Mouse (Mus musculus) hindbrain, embryonic 13.5 days (tissue): ENCODE measurements around the gene Meis1. TPM values are rescaled to one million over a fixed set of nuclear protein-coding genes. Genes with fewer than 3 reads are reported as not detected.

Experiments
- ATAC-seq: fragments of 200-750 bp; cut with Nextera tagmentation; 2 replicates; pipeline ENCODE4 v1.8.0; 2017; ENCODE audit warnings: moderate TSS enrichment; ENCODE audit not compliant: low FRiP score
- H3K27ac ChIP-seq: fragments of 300-500 bp; sonication (generic); 2 replicates; pipeline ENCODE4 v1.5.1; 2015; ENCODE audit warnings: inconsistent platforms, mild to moderate bottlenecking, moderate library complexity
- H3K27me3 ChIP-seq: fragments of 300-500 bp; sonication (generic); 2 replicates; pipeline ENCODE4 v1.6.1; 2015; ENCODE audit warnings: mild to moderate bottlenecking, inconsistent platforms
- H3K36me3 ChIP-seq: fragments of 300-500 bp; sonication (generic); 2 replicates; pipeline ENCODE4 v1.6.1; 2015; ENCODE audit warnings: mild to moderate bottlenecking, inconsistent platforms
- H3K4me1 ChIP-seq: fragments of 300-500 bp; sonication (generic); replicated peaks from 2 replicates; pipeline ENCODE4 v1.6.1; 2015; ENCODE audit warnings: inconsistent platforms
- H3K4me2 ChIP-seq: fragments of 300-500 bp; sonication (generic); 2 replicates; pipeline ENCODE4 v1.6.1; 2015; ENCODE audit warnings: inconsistent platforms, mild to moderate bottlenecking, moderate library complexity
- H3K4me3 ChIP-seq: fragments of 300-500 bp; sonication (generic); 2 replicates; pipeline ENCODE4 v1.5.1; 2015; ENCODE audit warnings: mild to moderate bottlenecking, inconsistent platforms
- H3K9ac ChIP-seq: fragments of 300-500 bp; sonication (generic); 2 replicates; pipeline ENCODE4 v1.6.1; 2015; ENCODE audit warnings: mild to moderate bottlenecking, inconsistent platforms
- H3K9me3 ChIP-seq: fragments of 300-500 bp; sonication (generic); 2 replicates; pipeline ENCODE4 v1.6.1; 2016; ENCODE audit warnings: inconsistent platforms
- WGBS: fragments of 180-500 bp; shearing (Covaris S2); methylation state at CpG from one replicate; pipeline ENCODE4 v1.1.7; 2015; 5-methylcytosine and 5-hydroxymethylcytosine counted together
- polyA plus RNA-seq: library from polyadenylated mRNA; unstranded; fragments of >200 nt; fragmentation: Nextera tagmentation; extraction: Ambion mirVana; gene quantifications from 2 replicates; pipeline ENCODE4 v1.2.1, GENCODE M21; 2015

Meis1 gene
- polyA plus RNA-seq, 1 experiment from 2014 or later, result 212 TPM

- Histone ChIP-seq H3K36me3 (no peaks in the 10 kb centered on the region; the same call in 1 of the 2 replicates), H3K4me3 (no peak overlapping the region), H3K27me3 (no peaks in the 10 kb centered on the region), H3K9ac (peak overlapping the region; percentile 19; the same call in 1 of the 2 replicates), H3K27ac (peak overlapping the region; percentile 85), H3K4me2 (no peak overlapping the region), H3K9me3 (no peaks in the 10 kb centered on the region), H3K4me1 (peaks cover 76% of the 10 kb centered on the region)
- 41% methylated on average over 3 of the region's 3 CpGs for WGBS
- ATAC-seq, result no peak
These were observed 134.8 kb downstream of the Meis1 start for GRCm38 (mm10) chr11:18883987-18884386.

- peaks cover 80% of the 10 kb centered on the region for H3K4me1 ChIP-seq
- no peaks in the 10 kb centered on the region for H3K27me3 ChIP-seq
- H3K4me2 ChIP-seq, result no peak overlapping the region
- WGBS, result 13% methylated on average over 2 of the region's 2 CpGs
- H3K9me3 ChIP-seq, result no peaks in the 10 kb centered on the region
- ATAC-seq, result peak; percentile 85
- no peak overlapping the region for H3K4me3 ChIP-seq
- H3K27ac ChIP-seq, result peak overlapping the region; percentile 85
- H3K36me3 ChIP-seq, result no peaks in the 10 kb centered on the region; the same call in 1 of the 2 replicates
- peak overlapping the region; percentile 19; the same call in 1 of the 2 replicates for H3K9ac ChIP-seq
These were observed 135.3 kb downstream of the Meis1 start for GRCm38 (mm10) chr11:18883507-18883881.

- Histone ChIP-seq H3K36me3 (no peaks in the 10 kb centered on the region; the same call in 1 of the 2 replicates), H3K4me2 (no peak overlapping the region), H3K27ac (peak overlapping the region; percentile 85), H3K9me3 (no peaks in the 10 kb centered on the region), H3K4me3 (no peak overlapping the region), H3K9ac (no peak overlapping the region), H3K4me1 (peaks cover 84% of the 10 kb centered on the region), H3K27me3 (no peaks in the 10 kb centered on the region)
- ATAC-seq, result peak; percentile 36
- 25% methylated on average over 3 of the region's 3 CpGs for WGBS
These were observed 135.9 kb downstream of the Meis1 start for GRCm38 (mm10) chr11:18882747-18883506.

GRCm38 (mm10) chr11:18882315-18882714, 136.5 kb downstream of the Meis1 start:
- no peak overlapping the region for H3K4me2 ChIP-seq
- 18% methylated on average over 5 of the region's 5 CpGs for WGBS
- no peaks in the 10 kb centered on the region for H3K9me3 ChIP-seq
- ATAC-seq, result no peak
- peak overlapping the region; percentile 77 for H3K27ac ChIP-seq
- no peaks in the 10 kb centered on the region for H3K27me3 ChIP-seq
- H3K4me1 ChIP-seq, result peaks cover 81% of the 10 kb centered on the region
- H3K4me3 ChIP-seq, result no peak overlapping the region
- H3K9ac ChIP-seq, result no peak overlapping the region
- H3K36me3 ChIP-seq, result no peaks in the 10 kb centered on the region; the same call in 1 of the 2 replicates

GRCm38 (mm10) chr11:18880806-18881205, 138.0 kb downstream of the Meis1 start:
- no peak for ATAC-seq
- H3K9ac ChIP-seq, result no peak overlapping the region
- H3K27me3 ChIP-seq, result no peaks in the 10 kb centered on the region
- H3K4me1 ChIP-seq, result peaks cover 86% of the 10 kb centered on the region
- 24% methylated on average over 5 of the region's 5 CpGs for WGBS
- peak overlapping the region; percentile 77 for H3K27ac ChIP-seq
- no peaks in the 10 kb centered on the region; the same call in 1 of the 2 replicates for H3K36me3 ChIP-seq
- H3K9me3 ChIP-seq, result no peaks in the 10 kb centered on the region
- H3K4me3 ChIP-seq, result no peak overlapping the region
- H3K4me2 ChIP-seq, result no peak overlapping the region

GRCm38 (mm10) chr11:18879456-18879818, 139.3 kb downstream of the Meis1 start:
- no peak for ATAC-seq
- H3K27ac ChIP-seq, result peak overlapping the region; percentile 97
- WGBS, result 0% methylated on average over 1 of the region's 1 CpGs

GRCm38 (mm10) chr11:18878748-18879455, 139.9 kb downstream of the Meis1 start:
- Histone ChIP-seq H3K4me1 (peaks cover 86% of the 10 kb centered on the region), H3K9ac (peak overlapping the region; percentile 72), H3K9me3 (no peaks in the 10 kb centered on the region), H3K36me3 (no peaks in the 10 kb centered on the region; the same call in 1 of the 2 replicates), H3K4me2 (peak overlapping the region; percentile 76), H3K4me3 (peak overlapping the region; percentile 43), H3K27me3 (no peaks in the 10 kb centered on the region), H3K27ac (peak overlapping the region; percentile 97)
- no peak for ATAC-seq
- WGBS, result 1% methylated on average over 13 of the region's 13 CpGs

More at GRCm38 (mm10) chr11:18879456-18879818, 139.3 kb downstream of the Meis1 start:
- Histone ChIP-seq H3K9me3 (no peaks in the 10 kb centered on the region), H3K4me3 (no peak overlapping the region), H3K9ac (no peak overlapping the region), H3K27me3 (no peaks in the 10 kb centered on the region), H3K4me1 (peaks cover 86% of the 10 kb centered on the region), H3K4me2 (peak overlapping the region; percentile 76; the same call in 1 of the 2 replicates), H3K36me3 (no peaks in the 10 kb centered on the region; the same call in 1 of the 2 replicates)

GRCm38 (mm10) chr11:18878016-18878415, 140.8 kb downstream of the Meis1 start:
- peak overlapping the region; percentile 43 for H3K4me3 ChIP-seq
- ATAC-seq, result peak; percentile 28
- H3K4me1 ChIP-seq, result peaks cover 79% of the 10 kb centered on the region
- no peaks in the 10 kb centered on the region for H3K9me3 ChIP-seq
- WGBS, result under 1% methylated on average over 18 of the region's 18 CpGs
- H3K36me3 ChIP-seq, result no peaks in the 10 kb centered on the region; the same call in 1 of the 2 replicates
- H3K9ac ChIP-seq, result peak overlapping the region; percentile 72
- peak overlapping the region; percentile 76 for H3K4me2 ChIP-seq
- no peaks in the 10 kb centered on the region for H3K27me3 ChIP-seq
- H3K27ac ChIP-seq, result peak overlapping the region; percentile 97

- H3K4me1 ChIP-seq, result peaks cover 76% of the 10 kb centered on the region
- peak; percentile 78 for ATAC-seq
These were observed 141.2 kb downstream of the Meis1 start for GRCm38 (mm10) chr11:18877626-18878011.

GRCm38 (mm10) chr11:18876886-18877625, 141.7 kb downstream of the Meis1 start:
- no peaks in the 10 kb centered on the region; the same call in 1 of the 2 replicates for H3K36me3 ChIP-seq
- peak overlapping the region; percentile 72 for H3K9ac ChIP-seq
- peak overlapping the region; percentile 43 for H3K4me3 ChIP-seq
- peak; percentile 47 for ATAC-seq
- H3K9me3 ChIP-seq, result no peaks in the 10 kb centered on the region
- H3K4me1 ChIP-seq, result peaks cover 72% of the 10 kb centered on the region
- H3K27ac ChIP-seq, result peak overlapping the region; percentile 97
- peak overlapping the region; percentile 76 for H3K4me2 ChIP-seq
- WGBS, result under 1% methylated on average over 35 of the region's 40 CpGs
- no peaks in the 10 kb centered on the region for H3K27me3 ChIP-seq

More at GRCm38 (mm10) chr11:18877626-18878011, 141.2 kb downstream of the Meis1 start:
- 0% methylated on average over 21 of the region's 27 CpGs for WGBS
- H3K27ac ChIP-seq, result peak overlapping the region; percentile 97
- peak overlapping the region; percentile 76 for H3K4me2 ChIP-seq
- no peaks in the 10 kb centered on the region; the same call in 1 of the 2 replicates for H3K36me3 ChIP-seq
- no peaks in the 10 kb centered on the region for H3K9me3 ChIP-seq
- no peaks in the 10 kb centered on the region for H3K27me3 ChIP-seq
- H3K4me3 ChIP-seq, result peak overlapping the region; percentile 43
- H3K9ac ChIP-seq, result peak overlapping the region; percentile 72

- no peaks in the 10 kb centered on the region for H3K36me3 ChIP-seq
- peak overlapping the region; percentile 72 for H3K9ac ChIP-seq
- 6% methylated on average over 27 of the region's 27 CpGs for WGBS
- peaks cover 70% of the 10 kb centered on the region for H3K4me1 ChIP-seq
- peak overlapping the region; percentile 97 for H3K27ac ChIP-seq
- no peaks in the 10 kb centered on the region for H3K27me3 ChIP-seq
- ATAC-seq, result no peak
- H3K4me3 ChIP-seq, result peak overlapping the region; percentile 43
- no peaks in the 10 kb centered on the region for H3K9me3 ChIP-seq
- peak overlapping the region; percentile 76 for H3K4me2 ChIP-seq
These were observed 142.6 kb downstream of the Meis1 start for GRCm38 (mm10) chr11:18875911-18876885.
